Mouse (Mus musculus) left cerebral cortex, adult 11 months (tissue): Measurements from ENCODE around the gene Gcc2.
"Not testable (repeated sequence)": the region's sequence is repeated elsewhere in the genome, so short reads cannot be mapped to it uniquely, and the experiment has no call there.

Experiments used
- DNase-seq: peaks from one replicate; pipeline ENCODE4 v3.0.0; 2022; ENCODE audit warnings: low spot score

Gene Gcc2

DNA sequence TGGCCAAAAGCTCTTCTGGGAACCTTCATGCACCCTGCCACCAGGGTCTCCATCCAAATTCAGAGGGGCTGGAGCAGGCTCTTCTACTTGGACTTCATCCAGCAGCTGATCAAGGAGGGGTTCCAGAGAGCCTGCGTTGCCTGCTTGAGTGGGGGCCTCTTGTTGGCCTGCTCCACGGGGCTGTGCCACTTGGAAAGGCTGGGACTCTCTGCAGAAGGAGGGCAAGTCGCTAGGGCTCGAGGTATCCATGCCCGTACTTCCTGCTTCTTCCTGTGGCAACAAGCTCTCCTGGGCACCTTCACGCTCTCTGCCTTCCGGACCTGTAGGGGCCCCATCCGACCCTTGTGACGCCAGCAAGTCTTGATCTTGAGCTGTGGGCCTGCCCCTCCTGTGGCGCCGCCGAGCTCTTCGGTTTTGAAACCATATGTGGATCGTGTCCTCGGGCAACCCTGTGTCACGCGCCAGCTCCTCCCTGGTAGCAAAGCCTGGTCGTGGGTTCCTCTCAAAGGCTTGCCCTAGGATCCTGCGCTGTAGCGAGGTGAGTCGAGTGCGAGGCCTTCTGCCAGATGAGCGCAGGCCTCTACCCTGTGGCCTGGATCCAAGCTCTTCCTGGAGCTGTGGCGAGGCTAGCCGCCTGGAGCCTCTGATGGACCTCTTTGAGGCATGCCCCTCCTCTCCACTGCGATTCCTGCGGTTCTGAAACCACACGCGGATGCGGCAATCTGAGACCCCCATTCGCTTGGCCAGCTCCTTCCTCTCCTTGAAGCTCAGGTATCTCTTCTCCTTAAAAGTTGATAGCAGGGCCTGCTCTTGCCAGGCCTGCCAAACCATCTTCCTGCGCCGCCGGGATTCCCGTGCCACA is 23.3 kb upstream of the Gcc2 start:
- not testable (repeated sequence) for DNase-seq

DNA sequence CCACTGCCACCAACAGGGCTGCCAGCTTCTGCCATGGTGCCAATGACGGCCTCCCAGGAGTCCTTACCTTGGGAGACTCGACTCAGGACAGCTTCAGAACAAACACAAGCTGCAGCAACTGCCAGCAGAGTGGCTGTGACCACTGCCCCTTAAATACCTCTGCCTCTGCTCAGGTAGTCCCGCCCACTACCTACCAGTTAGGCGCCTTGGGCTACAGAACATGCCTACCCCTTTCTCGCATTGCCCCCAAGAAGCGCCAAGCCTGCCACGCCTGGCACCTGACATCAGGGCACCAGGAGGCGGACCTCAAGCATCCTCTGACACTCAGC is 22.7 kb upstream of the Gcc2 start, which contains the start of gene Duxf3:
Duxf3 (minus strand) TSS at position 35 of the 329 bp plus-strand sequence.
- not testable (repeated sequence) for DNase-seq

GRCm38 (mm10) chr10:58233054-58233739 is 22.1 kb upstream of the Gcc2 start:
- DNase-seq, result not testable (repeated sequence)

GRCm38 (mm10) chr10:58233740-58234121 is 21.6 kb upstream of the Gcc2 start:
- not testable (repeated sequence) for DNase-seq

GRCm38 (mm10) chr10:58234985-58235384 is 20.3 kb upstream of the Gcc2 start:
- not testable (repeated sequence) for DNase-seq

DNA sequence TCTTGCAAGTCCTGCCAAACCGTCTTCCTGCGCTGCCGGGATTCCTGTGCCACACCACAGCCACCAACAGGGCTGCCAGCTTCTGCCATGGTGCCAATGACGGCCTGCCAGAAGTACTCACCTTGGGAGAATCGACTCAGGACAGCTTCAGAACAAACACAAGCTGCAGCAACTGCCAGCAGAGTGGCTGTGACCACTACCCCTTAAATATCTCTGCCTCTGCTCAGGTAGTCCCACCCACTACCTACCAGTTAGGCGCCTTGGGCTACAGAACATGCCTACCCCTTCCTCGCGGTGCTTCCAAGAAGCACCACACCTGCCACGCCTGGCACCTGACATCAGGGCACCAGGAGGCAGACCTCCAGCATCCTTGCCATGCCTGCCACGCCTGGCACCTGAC is 18.7 kb upstream of the Gcc2 start, which contains the start of gene Gm4981:
Gm4981 (minus strand) TSS at position 89 of the 400 bp plus-strand sequence.
- no peak for DNase-seq

- DNase-seq, result not testable (repeated sequence)
Observed at GRCm38 (mm10) chr10:58238984-58239740, 16.1 kb upstream of the Gcc2 start.

DNA sequence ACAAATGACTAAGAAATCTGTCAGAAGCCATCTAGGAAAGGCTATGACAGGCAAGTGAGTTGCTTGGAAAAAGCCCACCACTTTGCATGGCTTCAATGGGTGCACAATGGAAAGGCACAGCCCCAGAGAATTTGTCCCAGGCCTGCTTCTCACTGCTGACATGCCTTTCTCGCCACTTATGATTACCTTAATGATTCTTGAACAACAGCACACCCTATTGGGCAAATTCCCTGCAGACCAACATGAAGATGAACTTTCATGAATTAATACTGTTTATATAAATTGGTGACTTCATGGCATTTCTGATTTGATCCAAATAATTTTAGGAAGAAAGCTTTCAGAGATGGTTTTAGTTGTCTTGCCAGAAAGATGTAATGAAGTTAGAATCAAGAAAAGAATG is 5.8 kb upstream of the Gcc2 start:
- no peak for DNase-seq

DNA sequence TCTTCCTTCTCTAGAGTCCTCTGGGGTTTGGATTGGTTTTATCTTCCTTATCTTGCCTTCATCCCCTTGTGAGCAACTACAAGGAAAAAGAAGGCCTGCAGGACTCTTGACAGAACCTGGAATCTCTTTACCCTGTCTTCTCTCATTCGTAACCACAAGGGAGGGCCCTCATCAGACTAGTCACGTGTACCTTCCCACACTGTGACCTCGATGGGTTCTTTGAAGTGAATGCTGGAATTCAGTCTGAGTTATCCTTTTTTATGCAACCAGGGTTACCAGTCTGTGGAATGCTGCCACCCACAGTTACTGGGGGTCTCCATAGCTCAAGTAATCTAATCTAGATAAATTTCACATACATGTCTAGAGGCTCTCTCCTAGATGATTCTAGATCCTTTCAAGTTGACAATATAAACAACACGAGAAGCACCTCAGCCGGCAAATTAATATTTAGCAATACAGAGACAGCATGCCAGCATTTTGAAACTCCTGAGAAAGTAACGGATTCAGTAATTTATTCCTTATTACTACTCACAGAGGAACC is 592 bp upstream of the Gcc2 start:
- DNase-seq, result no peak

- no peak for DNase-seq
Observed at GRCm38 (mm10) chr10:58255954-58256353, 657 bp downstream of the Gcc2 start.

DNA sequence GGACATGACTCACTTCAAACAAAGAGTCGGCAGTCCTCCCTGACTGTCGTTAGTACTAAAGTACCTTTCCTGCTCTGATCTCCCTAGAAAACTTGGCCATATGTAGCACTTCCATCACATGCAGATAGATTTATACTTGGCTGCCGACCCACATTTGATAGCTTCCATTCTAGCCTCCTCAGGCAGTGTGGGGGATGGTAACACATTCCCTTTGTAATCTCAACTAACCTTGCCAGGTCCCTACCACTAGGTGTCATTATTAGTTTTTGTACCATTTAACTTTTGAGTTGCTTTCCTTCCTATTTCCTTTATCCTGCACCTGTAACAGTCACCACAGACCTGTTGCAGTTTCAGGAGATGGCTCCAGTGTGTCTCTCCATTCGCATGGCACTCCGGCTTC is 3.2 kb downstream of the Gcc2 start:
- DNase-seq, result no peak

GRCm38 (mm10) chr10:58282238-58282637 is 26.9 kb downstream of the Gcc2 start:
- DNase-seq, result no peak

DNA sequence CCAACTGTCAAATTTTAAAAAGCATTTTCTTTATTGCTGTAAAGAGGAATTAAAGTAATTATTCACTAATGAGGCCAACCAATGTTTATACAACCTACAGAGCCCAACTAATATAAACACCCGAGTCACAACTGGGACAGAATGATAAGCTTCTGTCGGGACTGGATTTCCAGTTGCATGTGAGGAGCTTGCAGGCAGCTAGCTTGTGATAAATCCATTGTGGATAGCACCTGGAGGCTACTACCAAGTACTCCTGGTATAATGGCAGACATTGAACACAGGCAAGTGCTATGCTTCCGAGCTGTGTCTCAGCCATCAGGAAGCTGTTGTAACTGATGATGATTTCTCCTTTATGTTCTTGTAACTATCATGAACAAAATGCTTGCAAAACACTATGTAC is 35.4 kb downstream of the Gcc2 start:
- no peak for DNase-seq

DNA sequence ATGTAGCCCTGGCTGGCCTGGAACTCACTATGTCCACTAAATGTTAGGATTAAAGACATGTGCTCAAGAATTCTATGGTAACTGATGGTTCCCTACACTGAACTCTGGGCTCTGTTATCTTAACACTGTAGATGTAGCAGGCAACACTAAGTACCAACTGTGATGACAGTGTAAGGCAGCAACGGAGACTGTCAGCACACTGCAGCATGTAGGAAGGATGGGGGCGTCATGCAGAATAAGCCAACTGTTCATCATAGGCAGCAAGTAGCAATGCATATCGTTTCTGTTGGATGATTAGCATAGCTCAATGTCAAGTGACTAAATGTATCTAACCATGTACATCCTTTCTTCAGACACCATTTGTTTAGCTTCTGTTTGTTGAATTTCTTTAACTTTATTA is 38.9 kb downstream of the Gcc2 start:
- peak; percentile 21 for DNase-seq

- no peak for DNase-seq
Observed at GRCm38 (mm10) chr10:58295605-58296004, 40.3 kb downstream of the Gcc2 start.

GRCm38 (mm10) chr10:58304996-58305395 is 49.7 kb downstream of the Gcc2 start:
- no peak for DNase-seq

DNA sequence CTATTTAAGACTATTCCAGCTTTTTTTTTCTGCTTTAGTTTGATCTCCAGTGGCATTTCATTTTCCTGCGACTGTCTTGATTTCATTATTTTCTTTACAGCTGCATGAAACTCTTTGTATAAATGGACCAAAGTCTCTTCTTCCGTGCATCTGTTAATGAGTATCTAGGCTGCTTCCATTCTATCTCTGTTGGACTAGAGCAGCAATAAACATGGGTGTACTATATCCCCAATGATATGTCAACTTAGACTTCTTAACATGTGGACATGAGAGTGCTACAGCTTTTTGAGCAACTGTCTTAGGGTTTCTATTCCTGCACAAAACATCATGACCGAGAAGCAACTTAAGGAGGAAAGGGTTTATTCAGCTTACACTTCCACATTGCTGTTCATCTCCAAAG is 51.6 kb downstream of the Gcc2 start:
- DNase-seq, result no peak

GRCm38 (mm10) chr10:58310791-58311190 is 55.5 kb downstream of the Gcc2 start:
- DNase-seq, result no peak

- DNase-seq, result no peak
Observed at GRCm38 (mm10) chr10:58312887-58313286, 57.6 kb downstream of the Gcc2 start.

DNA sequence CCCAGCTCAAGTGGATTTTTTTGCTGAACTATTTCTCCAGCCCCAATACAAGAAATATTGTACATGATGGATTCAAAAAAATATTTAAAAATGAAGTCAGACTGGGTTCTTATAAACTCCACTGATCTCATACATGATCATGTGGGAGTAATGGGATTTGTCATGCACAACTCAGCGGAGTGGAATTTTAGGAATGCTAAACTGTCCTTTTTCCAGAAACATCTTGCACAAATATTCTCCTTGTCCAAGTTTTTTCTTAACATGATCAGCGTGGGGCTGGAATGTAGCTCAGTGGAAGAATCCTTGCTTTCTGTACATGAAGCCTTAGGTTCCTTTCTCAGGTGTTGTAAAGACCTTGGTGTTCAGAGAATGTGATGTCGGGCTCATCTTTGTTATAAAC is 65.6 kb downstream of the Gcc2 start:
- DNase-seq, result no peak

DNA sequence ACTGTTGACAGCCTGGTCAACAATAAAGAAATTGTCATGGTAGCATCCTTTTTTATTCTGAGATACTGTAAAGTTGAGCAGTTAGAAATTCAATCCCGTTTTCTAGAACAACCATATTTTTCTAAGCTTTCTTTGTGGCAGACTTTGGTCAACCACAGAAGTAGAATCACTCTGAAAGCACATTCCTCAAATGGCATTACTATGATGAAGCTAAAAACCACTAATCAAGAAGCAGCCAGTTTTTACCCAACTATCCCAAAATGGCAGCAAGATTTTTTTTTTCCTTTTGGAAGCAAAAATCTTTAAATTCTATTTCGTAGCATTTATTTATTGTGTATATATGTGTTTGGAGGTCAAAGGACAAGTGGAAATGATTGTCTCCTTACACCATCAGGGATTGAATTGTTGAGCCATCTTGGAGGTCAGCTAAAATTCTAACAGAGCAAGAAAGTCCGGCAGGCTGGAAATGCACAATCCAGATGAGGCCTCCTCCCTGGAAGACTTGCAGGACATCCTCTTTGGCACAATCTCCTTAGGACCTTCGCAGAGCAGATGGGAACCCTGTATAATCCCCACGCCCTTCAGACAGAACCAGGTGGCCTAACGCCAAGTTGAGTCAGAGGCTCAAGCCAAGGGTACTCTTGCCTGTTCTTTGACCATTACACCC is 67.2 kb downstream of the Gcc2 start:
- no peak for DNase-seq
